Mouse (Mus musculus) left cerebral cortex, postnatal 10 days (tissue): ENCODE results near the gene Obp2b. TPM values are rescaled to one million over a fixed set of nuclear protein-coding genes. Genes with fewer than 3 reads are reported as not detected.

ENCODE experiments used
- DNase-seq, 2 experiments: peaks; one replicate each; pipeline ENCODE4 v3.0.0; 2021 to 2022; ENCODE audit warnings: low spot score in 2 of 2, mixed read lengths in 1 of 2; ENCODE audit errors: extremely low spot score in 1 of 2
- intact Hi-C: fragments of 180-260 bp; cut with DNase I; formaldehyde crosslinking; loops from one replicate; pipeline ENCODE4 v1.15.1; 2025
- total RNA-seq, 2 experiments: library from RNA; stranded (reverse); gene quantifications; 2 replicates each; pipeline ENCODE4 v1.2.3; 2021

The Obp2b gene
- total RNA-seq, 2 experiments from 2014 or later: not detected

GRCm38 (mm10) chr2:25773507-25773906 lies 36.7 kb downstream of the Obp2b start:
- no peak for DNase-seq
- intact Hi-C loops: no loop called here

DNA sequence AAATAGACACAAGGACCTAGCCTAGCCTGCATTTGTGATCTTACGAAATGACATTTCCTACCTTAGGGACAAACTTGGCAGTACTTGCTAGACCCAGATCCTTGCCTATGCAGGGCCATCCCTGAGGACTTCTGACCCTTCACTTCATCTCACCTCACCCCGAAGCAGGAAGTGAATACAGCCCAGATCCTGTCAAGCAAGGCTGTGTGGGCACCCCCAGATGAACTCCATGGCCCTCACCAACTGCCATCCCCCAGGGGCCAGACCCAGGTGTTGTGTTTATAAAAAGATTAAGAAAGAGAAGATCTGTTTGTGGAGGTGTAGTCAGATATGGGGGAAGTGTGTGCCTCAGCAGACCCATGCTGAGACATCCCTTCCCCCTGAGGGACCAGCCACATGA lies 37.8 kb downstream of the Obp2b start:
- no peak for DNase-seq
- intact Hi-C loops: no loop called here

DNA sequence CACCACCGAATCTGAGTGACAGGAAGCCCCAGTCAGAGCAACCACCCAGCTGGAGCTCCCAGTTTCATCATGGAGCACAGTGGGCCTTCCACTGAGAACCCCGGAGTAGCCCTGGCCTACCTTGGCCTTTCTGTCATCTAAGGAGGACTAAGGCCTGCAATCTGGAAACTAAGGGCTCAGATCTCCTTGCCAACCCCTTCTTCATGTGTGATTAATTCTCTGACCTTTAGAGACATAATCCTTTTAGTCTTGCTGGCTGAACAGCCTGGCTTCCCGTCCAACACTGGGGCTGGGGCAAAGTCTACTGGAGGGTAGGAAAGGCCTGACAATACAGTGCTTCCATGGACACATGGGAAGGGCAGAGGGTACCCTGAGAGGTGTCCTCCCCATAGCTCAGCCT lies 39.2 kb downstream of the Obp2b start:
- intact Hi-C loops: no loop called here
- no peak for DNase-seq

DNA sequence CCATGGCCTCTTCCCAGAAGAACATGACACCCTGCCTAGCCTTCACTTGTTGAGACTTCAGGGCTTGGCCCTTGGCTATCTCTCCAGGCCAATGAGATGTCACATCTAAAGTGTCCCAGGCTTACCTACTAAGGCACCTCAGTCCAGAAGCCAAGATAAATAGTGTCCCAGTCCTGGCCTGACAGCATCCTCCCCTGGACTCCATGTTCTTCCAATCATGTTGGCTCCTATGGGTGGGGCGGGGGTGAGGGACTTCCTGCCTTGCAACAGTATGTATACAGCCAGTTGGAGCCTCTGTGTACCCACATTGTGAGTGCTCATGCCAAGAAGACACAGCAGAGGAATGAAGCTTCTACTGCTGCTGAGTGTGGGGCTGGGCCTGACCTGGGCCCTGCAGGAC lies 39.9 kb downstream of the Obp2b start, which contains the start of gene Lcn11:
Lcn11 (plus strand) TSS at position 301 of the 400 bp plus-strand sequence.
- DNase-seq: no peak
- intact Hi-C loops: no loop called here

DNA sequence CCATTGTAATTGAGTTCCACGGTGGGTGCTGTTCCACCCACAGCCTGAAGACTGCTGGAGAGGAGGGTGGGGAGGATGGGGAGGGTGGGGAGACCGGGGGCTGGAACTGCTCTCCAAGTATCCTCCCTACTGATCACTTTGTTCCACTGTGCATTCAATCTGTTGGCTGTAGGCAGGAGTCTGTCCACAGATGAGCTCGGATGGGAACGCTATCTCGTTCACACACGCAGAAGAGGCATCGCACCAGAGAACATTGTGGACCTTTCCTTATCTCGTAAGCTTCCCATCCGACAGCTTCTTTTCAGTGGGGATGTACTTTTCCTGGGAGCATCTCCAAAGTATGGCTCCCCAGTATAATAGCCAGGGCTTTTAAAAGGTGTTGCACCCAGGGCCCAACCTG lies 42.3 kb downstream of the Obp2b start:
- DNase-seq: no peak
- intact Hi-C loops: no loop called here

- DNase-seq: no peak
- intact Hi-C loops: no loop called here
These were observed 44.1 kb downstream of the Obp2b start for GRCm38 (mm10) chr2:25780921-25781320.

DNA sequence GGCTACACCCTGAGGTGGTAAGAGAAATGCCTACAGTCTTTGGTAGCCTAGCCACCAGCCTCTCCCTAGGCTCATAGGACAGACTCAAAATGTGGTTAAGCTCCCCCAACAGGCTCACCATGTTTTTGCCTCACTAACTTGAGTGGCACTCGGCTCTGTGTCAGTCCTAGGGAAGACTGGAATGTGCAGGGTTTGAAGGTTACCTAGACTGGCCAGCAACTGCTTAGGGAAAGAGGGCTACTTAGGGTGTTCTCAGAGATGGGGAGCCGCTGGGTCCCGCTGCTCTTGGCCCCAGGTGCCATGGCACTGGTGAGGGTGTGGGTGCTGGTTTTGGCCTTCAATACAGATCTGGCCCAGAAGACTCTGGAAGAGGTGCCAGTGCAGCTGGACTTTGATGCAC lies 45.1 kb downstream of the Obp2b start, which contains the start of gene Gm13539:
Gm13539 (plus strand) TSS at position 301 of the 400 bp plus-strand sequence.
- DNase-seq: no peak
- intact Hi-C loops: no loop called here

DNA sequence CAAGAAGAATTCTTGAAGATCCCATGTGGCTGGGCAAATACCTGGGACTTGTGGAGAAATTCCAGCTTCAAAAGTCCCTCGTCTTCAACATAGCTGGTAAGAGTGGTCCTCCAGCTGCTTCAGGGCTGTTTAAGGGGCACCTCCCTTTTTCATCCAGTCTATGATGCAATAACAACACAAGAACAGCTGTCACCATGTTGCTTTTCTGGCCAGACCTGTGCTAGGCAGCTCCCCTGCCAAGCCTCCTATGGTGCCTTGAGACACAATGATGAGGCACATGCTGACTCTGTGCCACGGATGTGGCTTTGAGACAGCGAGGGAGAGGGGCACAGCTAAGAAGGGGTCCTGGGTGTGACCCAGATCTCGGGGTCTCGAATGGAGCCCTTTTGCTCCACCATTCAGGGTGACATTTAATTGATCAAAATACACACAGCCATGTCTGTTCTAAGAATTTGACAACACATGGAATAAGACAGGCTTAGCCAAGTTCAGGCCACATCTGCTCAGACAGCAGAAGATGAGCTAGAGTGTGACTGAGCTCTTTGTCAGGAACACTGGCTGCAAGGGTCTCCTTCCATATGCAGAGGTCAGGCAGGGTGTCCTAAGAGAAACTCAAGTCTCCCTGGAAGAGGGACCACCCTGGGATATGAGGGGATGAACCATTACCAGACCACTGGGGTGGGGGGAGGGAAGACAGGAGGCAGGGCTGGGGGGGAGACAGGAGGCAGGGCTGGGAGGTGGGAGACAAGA lies 48.9 kb downstream of the Obp2b start:
- no peak for DNase-seq
- intact Hi-C loops: no loop called here

GRCm38 (mm10) chr2:25789092-25789491 lies 52.3 kb downstream of the Obp2b start:
- intact Hi-C loops: no loop called here

More at GRCm38 (mm10) chr2:25789092-25789491, 52.3 kb downstream of the Obp2b start:
- DNase-seq: no peak

Other genes starting within 250 kb of the Obp2b start
- gene Lcn12, start 243.1 kb upstream of the Obp2b start, total RNA-seq: not detected
- gene Fbxw5, start 236.3 kb upstream of the Obp2b start, total RNA-seq: 100 to 1,000 TPM; 127 TPM
- 1 to 10 TPM; 1.2 to 2.3 TPM for gene C8g, start 235.3 kb upstream of the Obp2b start, total RNA-seq
- gene Traf2, start 190.1 kb upstream of the Obp2b start, total RNA-seq: 1 to 10 TPM; 7.8 to 8.6 TPM
- gene Edf1, start 179.2 kb upstream of the Obp2b start, total RNA-seq: 100 to 1,000 TPM; 181 to 191 TPM
- 1 to 10 TPM; 1.7 to 2.2 TPM for gene Mamdc4, start 162.2 kb upstream of the Obp2b start, total RNA-seq
- gene Phpt1, start 161.8 kb upstream of the Obp2b start, total RNA-seq: 100 to 1,000 TPM; 103 to 105 TPM
- gene Ajm1, start 155.3 kb upstream of the Obp2b start, total RNA-seq: 100 to 1,000 TPM; 104 to 108 TPM
- 10 to 100 TPM; 81.8 to 96.7 TPM for gene Rabl6, start 128.5 kb upstream of the Obp2b start, total RNA-seq
- gene Ccdc183, start 119.3 kb upstream of the Obp2b start, total RNA-seq: not detected
- gene Tmem141, start 115.0 kb upstream of the Obp2b start, total RNA-seq: 10 to 100 TPM; 20.5 to 24.5 TPM
- gene Fcna, start 109.0 kb upstream of the Obp2b start, total RNA-seq: under 1 TPM; 0.69 to 0.99 TPM
- not detected for gene Lcn8, start 83.9 kb upstream of the Obp2b start, total RNA-seq
- gene Lcn5, start 79.1 kb upstream of the Obp2b start, total RNA-seq: not detected
- not detected for gene Lcn6, start 60.2 kb upstream of the Obp2b start, total RNA-seq
- not detected for gene Lcn10, start 54.3 kb upstream of the Obp2b start, total RNA-seq
- not detected for gene Obp2a, start 37.0 kb upstream of the Obp2b start, total RNA-seq
- gene Bmyc, start 30.3 kb upstream of the Obp2b start, total RNA-seq: 10 to 100 TPM; 80.8 to 95.4 TPM
- not detected for gene Lcn3, start 28.6 kb downstream of the Obp2b start, total RNA-seq
- gene Lcn11, start 40.0 kb downstream of the Obp2b start, total RNA-seq: not detected
- gene Gm13539, start 45.2 kb downstream of the Obp2b start, total RNA-seq: not detected
- gene Glt6d1, start 78.8 kb downstream of the Obp2b start, total RNA-seq: not detected
- not detected for gene Lcn9, start 86.1 kb downstream of the Obp2b start, total RNA-seq
- not detected for gene Sohlh1, start 110.2 kb downstream of the Obp2b start, total RNA-seq
- gene Kcnt1, start 126.7 kb downstream of the Obp2b start, total RNA-seq: 100 to 1,000 TPM in 1 of 2 experiments, 10 to 100 TPM in 1; 94.7 to 126 TPM
- 100 to 1,000 TPM; 155 to 168 TPM for gene Camsap1, start 246.3 kb downstream of the Obp2b start, total RNA-seq